In genomic region chr2:21405617-21406016, GRCm38 (mm10) we compare ENCODE assay signal across 19 mouse cellular contexts. TPM values are rescaled to one million over a fixed set of nuclear protein-coding genes. Genes with fewer than 3 reads are reported as not detected.
DNase-seq lines count a peak whose midpoint lies in the region; ATAC-seq and TF ChIP-seq lines count a peak whose summit lies in the region.
"Had no signal": no experiment of that assay in that cellular context is flagged by ENCODE, and none has a peak within 500 bp of the region (broad histone marks: within the 10 kb centered on the region; RNA-seq: fewer than 3 reads in every experiment).

No protein-coding gene starts in this region.

- H3K4me2 ChIP-seq in kidney, embryonic 15.5 days: no peak overlapping the region
- H3K4me2 ChIP-seq in intestine, embryonic 15.5 days (replicated peaks): no peak overlapping the region
- H3K4me2 ChIP-seq: embryonic facial prominence, embryonic 15.5 days; heart, embryonic 13.5 days; lung, embryonic 14.5 days; neural tube, embryonic 13.5 days had no signal

- no peak for TF ChIP-seq POLR2A in kidney, adult 2 months (IDR thresholded peaks at IDR 0.05; ENCODE audit: low read depth, low read length)

- TF ChIP-seq CTCF in kidney, adult 2 months (conservative IDR thresholded peaks at IDR 0.05; ENCODE audit: insufficient read depth, insufficient read length, low read depth, low read length): no peak

- H3K9ac ChIP-seq in kidney, embryonic 15.5 days: no peak overlapping the region
- no peak overlapping the region for H3K9ac ChIP-seq in intestine, embryonic 15.5 days
- H3K9ac ChIP-seq: embryonic facial prominence, embryonic 15.5 days; heart, embryonic 13.5 days; lung, embryonic 14.5 days; neural tube, embryonic 13.5 days had no signal

- ATAC-seq in cerebellum, adult (ENCODE audit: insufficient number of reproducible peaks, low FRiP score, low TSS enrichment): no peak
- no peak for ATAC-seq in kidney, embryonic 15.5 days (replicated peaks; ENCODE audit: low FRiP score)
- ATAC-seq in intestine, embryonic 15.5 days: no peak
- ATAC-seq: intestine, postnatal 0 days had no signal

- H3K27me3 ChIP-seq in kidney, adult 2 months (replicated peaks; ENCODE audit: control insufficient read depth, insufficient read depth, low read length): no peaks in the 10 kb centered on the region
- H3K27me3 ChIP-seq in kidney, embryonic 15.5 days: no peaks in the 10 kb centered on the region
- no peaks in the 10 kb centered on the region for H3K27me3 ChIP-seq in intestine, embryonic 15.5 days (replicated peaks)
- H3K27me3 ChIP-seq: CH12.LX; embryonic facial prominence, embryonic 15.5 days; heart, embryonic 13.5 days; neural tube, embryonic 13.5 days had no signal

- H3K4me1 ChIP-seq in kidney, adult 2 months (ENCODE audit: control insufficient read depth, insufficient read depth, low read length): no peaks in the 10 kb centered on the region
- H3K4me1 ChIP-seq in kidney, embryonic 15.5 days: no peaks in the 10 kb centered on the region
- no peaks in the 10 kb centered on the region for H3K4me1 ChIP-seq in intestine, embryonic 15.5 days (replicated peaks)
- H3K4me1 ChIP-seq: embryonic facial prominence, embryonic 15.5 days; heart, embryonic 13.5 days; neural tube, embryonic 13.5 days had no signal

- 75% methylated on average over 3 of the region's 3 CpGs for WGBS in kidney, adult 2 months
- 77% methylated on average over 3 of the region's 3 CpGs for WGBS in kidney, embryonic 15.5 days
- WGBS in intestine, embryonic 15.5 days: 85% methylated on average over 3 of the region's 3 CpGs

- no peak overlapping the region for H3K27ac ChIP-seq in kidney, adult 2 months (ENCODE audit: insufficient read depth, low read depth, low read length)
- no peak overlapping the region for H3K27ac ChIP-seq in kidney, embryonic 15.5 days
- H3K27ac ChIP-seq in intestine, embryonic 15.5 days: no peak overlapping the region
- H3K27ac ChIP-seq: embryonic facial prominence, embryonic 15.5 days; heart, embryonic 13.5 days; neural tube, embryonic 13.5 days had no signal

- H3K9me3 ChIP-seq in kidney, embryonic 15.5 days (replicated peaks): no peaks in the 10 kb centered on the region
- no peaks in the 10 kb centered on the region for H3K9me3 ChIP-seq in intestine, embryonic 15.5 days
- H3K9me3 ChIP-seq: embryonic facial prominence, embryonic 15.5 days; heart, embryonic 13.5 days; neural tube, embryonic 13.5 days had no signal

- H3K4me3 ChIP-seq in kidney, adult 2 months (ENCODE audit: insufficient read depth, low read depth, low read length): no peak overlapping the region
- H3K4me3 ChIP-seq in kidney, embryonic 15.5 days (replicated peaks): no peak overlapping the region
- H3K4me3 ChIP-seq in intestine, embryonic 15.5 days (replicated peaks): no peak overlapping the region
- H3K4me3 ChIP-seq: embryonic facial prominence, embryonic 15.5 days; heart, embryonic 13.5 days; neural tube, embryonic 13.5 days had no signal

- DNase-seq in cerebellum, adult 11 months: peak; percentile 55
- DNase-seq in kidney, adult 2 months: peak; percentile 27
- DNase-seq in cerebellum, adult 11-12 months: peak; percentile 60
- DNase-seq in cerebellum, postnatal 36 days: peak; percentile 64 to 73
- no peak for DNase-seq in ovary, postnatal 14 days (ENCODE audit: low spot score)
- DNase-seq: heart, postnatal 4 days; layer of hippocampus, adult 9-11 months; lung, embryonic 14.5 days; right cerebral cortex, postnatal 4 days had no signal

- H3K36me3 ChIP-seq in kidney, adult 2 months (ENCODE audit: control insufficient read depth, insufficient read depth, low read length): no peaks in the 10 kb centered on the region
- H3K36me3 ChIP-seq in kidney, embryonic 15.5 days: no peaks in the 10 kb centered on the region
- no peaks in the 10 kb centered on the region for H3K36me3 ChIP-seq in intestine, embryonic 15.5 days
- H3K36me3 ChIP-seq: embryonic facial prominence, embryonic 15.5 days; heart, embryonic 13.5 days; neural tube, embryonic 13.5 days had no signal

RNA-seq across cellular contexts. Expression of gene Gpr158, which starts 38.3 kb away (rescaled TPM):
- 0.09 TPM in 1 of 2 replicates, not detected in the other for polyA plus RNA-seq in kidney, adult 2 months (2012; rRNA removed)
- polyA plus RNA-seq in kidney, embryonic 15.5 days (2015; fragmentation: Nextera tagmentation; extraction: Ambion mirVana): 0.04 TPM in 1 of 2 replicates, not detected in the other
- polyA plus RNA-seq in intestine, embryonic 15.5 days (2015; fragmentation: Nextera tagmentation; extraction: Ambion mirVana): 0.03 and 0.05 TPM in 2 replicates
- polyA plus RNA-seq: gonadal fat pad, adult 2 months; heart, embryonic 13.5 days; liver, adult 2 months; lung, embryonic 14.5 days had no signal
